Mouse (Mus musculus): ENCODE measurements around the gene Pde4dip.

Gene Pde4dip

DNA sequence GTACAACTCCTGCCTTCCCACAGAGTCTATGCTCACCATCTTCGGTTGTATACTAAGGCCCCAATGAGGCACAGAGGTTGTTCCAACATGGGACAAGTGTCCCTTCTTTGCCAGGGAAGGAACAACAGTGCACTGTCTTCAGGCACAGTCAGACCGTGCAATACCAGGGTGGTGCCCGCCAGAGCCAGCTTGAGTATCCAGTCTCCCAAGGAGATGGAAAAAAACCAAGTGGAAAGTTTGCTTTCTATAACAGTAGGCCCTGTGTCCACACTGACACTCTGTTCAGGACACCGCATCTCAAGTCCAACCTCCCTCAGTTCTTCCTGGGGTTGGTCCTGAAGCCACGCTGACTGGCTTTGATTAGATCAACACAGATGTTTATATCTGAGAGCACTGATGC lies 87.8 kb downstream of the Pde4dip start:
- no peak for DNase-seq

DNA sequence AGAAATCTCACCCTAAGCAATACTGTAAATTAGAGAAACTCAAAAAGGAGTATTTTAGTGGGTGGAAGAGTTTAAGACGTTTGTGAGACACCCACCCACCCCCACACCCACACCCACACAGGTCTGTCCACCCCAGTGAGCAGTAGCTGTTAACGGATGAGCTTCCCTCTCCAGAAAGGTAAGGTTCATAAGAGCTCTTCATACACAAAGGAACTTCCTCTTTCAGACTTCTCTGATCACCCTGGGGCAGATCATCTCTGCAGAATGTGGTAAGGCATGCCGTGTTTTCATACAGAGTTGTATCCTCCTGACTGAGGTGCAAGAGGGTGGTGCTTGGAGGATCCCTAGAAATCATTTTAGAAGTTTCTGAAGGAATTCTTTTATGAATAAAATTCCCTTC lies 88.5 kb downstream of the Pde4dip start:
- no peak for DNase-seq

DNA sequence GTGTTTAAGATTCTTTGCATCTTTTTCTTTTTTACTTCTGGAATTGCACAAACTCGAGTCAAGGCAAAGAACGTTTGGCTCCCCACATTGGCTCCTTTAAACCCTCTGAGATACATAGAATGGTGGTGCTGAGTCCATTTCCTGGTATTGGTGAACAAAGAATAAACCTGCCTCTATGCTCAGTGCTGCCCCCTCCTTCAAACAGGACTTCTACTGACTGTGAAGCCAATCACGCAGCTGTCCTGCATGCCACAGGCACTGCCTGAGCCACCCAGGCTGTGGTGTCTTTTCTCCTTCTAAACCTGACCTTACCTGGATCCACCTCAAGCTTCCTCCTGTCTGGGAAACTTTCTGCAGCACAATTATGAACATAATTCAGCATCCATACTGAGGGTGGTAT lies 89.2 kb downstream of the Pde4dip start:
- no peak for DNase-seq

DNA sequence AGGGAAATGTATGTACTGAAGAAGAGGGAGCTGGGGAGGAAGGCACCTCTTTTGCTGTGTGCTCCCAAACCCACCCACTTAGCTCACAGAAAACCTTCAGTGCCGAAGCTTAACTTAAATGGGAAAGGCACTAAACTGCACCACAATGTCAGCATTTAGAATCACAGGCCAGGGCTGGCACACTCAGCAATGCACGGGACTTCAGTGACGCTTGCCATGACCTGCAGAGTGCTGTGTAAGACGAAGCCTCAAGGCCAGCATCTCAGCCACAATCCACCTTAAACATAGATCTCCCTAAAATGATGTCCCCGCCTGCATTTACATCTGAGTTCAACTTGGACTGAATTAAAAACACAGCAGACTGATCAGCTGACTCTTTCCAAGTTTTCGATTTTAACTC lies 91.1 kb downstream of the Pde4dip start:
- DNase-seq: no peak

DNA sequence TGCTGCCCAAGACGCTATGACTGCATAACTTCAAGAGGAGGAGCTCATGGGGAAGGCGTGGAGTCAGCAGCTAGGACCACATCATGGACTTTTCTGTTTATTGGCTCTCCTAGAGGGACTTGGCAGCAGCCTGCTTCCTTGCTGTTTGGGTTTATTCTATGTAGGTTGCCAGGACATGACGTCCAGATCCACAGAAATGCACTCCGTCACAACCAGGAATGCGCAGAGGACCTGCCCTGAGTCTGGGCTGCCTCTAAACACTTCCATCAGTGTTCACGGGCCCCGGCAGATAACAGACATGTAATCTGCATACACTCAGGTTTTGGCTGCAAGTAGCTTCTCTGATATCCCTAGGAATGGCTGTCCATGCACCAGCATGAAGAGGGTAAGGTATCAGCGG lies 94.5 kb downstream of the Pde4dip start:
- no peak for DNase-seq

DNA sequence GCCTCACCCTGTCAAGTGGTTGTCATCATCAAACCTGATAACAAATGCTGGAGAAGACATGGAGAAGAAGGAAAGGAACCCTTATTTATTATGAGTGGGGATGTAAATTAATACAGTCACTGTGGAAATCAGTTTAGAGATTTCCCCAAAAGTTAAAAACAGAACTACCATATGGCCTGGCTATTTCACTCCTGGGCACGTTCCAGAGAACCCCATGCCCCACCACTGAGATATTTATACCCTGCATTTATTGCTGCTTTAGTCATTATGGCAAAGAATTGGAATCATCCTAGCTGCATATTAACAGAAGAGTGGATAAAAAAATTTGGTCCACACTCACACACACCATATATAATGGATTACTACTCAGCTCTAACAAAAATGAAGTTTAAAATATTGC lies 98.4 kb downstream of the Pde4dip start:
- no peak for DNase-seq

DNA sequence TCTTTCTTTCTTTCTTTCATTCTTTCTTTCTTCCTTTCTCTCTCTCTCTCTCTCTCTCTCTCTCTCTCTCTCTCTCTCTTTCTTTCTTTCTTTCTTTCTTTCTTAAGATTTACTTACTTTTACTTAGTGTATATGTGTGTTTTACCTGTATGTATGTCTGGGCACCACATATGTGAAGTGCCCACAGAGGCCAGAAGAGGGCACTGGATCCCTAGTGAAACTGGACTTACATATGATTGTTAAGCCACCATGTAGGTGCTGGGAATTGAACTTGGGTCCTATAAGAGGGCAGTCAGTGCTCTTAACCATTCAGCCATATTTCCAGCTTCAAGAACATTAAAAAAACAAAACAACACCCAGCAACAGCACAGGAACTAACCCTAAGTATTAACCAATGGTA lies 99.2 kb downstream of the Pde4dip start:
- DNase-seq: no peak

DNA sequence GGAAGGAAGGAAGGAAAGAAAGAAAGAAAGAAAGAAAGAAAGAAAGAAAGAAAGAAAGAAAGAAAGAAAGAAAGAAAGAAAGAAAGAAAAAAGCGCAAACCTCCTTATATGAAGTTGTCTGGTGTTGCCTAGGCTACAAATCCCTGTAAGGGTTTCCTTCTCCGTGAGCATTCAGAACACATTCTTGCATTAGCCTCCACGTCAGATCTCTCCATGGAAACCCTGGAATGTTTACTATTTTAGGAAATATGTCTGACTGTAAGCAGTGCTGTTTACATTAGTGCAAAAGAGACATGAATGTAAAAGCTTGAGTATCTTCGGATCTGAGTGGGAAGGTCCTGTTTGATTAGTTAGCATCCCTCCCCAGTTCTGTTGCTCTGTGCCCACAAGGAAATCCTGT lies 112.3 kb downstream of the Pde4dip start:
- DNase-seq: no peak

DNA sequence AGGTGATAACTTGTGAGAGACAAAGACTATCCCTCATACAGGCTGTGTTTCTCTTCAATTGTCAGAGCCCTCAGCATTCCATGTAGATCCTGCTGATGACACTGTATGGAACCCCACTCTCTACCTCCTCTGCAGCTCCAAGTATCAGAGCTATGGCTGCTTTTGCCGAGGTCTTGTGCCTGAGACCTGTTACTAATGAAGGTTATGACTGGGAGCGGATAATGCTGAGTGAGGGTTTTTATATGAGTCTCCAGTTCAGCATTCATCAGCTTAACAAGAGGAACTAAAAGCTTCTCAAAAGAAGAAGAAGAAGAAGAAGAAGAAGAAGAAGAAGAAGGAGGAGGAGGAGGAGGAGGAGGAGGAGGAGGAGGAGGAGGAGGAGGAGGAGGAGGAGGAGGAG lies 112.8 kb downstream of the Pde4dip start:
- no peak for DNase-seq

DNA sequence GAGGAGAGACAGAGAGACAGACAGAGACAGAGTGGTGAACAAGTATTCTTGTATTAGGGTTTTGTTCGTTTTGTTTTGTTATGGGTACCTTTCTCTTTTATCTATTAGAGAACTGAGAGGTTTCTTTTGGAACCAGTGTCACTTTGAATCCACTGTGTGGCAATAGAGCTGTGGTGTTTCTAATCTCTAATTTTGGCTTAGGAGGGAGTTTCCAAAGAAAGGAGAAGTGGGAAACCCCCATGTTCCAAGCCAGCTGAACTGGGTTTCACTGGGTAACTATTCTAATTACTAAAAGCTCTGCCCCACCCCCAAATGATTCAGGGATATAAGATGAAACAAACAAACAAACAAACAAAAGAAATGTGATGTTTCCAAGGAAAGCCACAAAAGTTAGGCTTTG lies 113.6 kb downstream of the Pde4dip start:
- no peak for DNase-seq

DNA sequence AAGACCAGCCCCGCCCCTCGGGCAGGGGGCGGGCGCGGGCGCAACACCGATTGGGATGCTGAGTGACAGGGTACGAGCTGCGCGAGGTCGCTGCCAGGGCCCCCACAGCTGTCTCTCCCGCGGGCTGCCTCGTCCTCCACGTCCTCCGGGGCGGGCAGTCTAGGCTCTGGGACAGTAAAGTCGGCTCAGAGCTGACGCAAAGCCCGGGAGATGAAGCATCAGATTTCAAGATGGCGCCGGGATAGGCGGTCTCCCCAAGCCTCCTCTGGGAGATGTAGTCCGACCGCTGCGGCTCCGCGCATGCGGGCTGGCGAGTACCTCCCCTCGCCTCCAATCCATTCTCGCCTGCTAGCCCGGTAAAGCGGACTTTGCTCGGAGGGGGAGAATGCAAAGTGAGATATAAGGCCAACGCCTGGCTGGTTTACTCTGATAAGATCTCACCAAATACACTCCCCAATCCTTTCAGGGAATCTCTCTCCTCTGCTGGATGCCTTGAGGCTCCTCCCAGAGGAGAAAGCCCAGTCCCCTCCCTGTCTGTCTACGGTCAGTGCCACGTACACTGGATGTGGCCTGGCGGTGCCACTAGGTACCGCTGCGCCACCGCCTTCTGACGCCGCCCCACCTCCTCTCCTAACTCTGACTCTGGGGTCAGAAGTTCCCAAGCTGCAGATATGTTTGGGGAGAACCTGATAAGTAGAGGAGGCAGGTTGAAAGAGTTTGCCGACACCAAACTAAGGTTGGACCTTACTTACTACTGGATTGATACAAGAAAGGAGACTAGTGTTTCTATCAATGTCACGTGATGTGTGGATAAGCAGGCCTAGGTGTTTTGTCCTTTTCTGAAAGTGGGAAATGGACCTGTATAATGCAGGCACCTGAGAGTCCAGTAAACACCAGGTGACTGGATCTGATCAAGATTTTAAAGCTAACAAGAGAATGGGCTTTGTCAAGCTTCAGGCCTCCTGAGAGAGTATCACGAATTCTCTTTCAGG lies 120.4 kb downstream of the Pde4dip start:
- peak; percentile 91 to 94 for DNase-seq

DNA sequence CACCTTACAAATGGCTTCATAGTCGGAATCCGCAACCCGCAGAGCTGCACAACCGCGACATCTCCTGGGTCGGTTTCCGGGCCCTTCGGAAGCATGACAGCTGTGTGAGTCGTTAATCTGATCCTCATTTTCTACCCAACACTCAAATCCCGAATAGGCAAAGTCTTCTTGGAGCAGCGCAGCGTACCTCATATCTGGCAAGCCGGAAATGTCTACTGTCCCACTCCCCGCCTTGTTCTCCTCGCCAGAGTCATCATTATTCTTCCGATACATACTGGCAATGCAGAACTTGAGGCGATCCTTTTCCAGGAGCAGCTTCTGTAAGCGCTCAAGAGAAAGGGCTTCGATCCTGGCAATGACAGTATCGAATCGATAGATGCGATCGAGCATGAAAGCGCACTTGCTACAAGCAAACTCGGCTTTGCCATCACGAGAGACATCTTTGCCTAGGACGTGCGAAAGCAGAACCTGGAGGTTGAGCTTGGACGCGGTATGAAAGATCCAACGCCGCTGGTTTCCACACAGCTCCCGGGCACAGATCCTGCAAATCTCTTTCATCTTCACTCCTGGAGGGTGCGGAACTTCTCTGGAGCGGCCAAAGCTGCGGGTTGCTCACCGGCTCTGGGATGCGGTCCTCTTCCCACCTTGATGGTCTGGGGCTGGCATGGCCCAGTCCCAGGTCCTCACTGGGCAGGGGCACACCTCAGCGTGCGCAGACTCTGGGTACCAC lies 121.3 kb downstream of the Pde4dip start:
- peak in 1 of 2 experiments; percentile 14 for DNase-seq

DNA sequence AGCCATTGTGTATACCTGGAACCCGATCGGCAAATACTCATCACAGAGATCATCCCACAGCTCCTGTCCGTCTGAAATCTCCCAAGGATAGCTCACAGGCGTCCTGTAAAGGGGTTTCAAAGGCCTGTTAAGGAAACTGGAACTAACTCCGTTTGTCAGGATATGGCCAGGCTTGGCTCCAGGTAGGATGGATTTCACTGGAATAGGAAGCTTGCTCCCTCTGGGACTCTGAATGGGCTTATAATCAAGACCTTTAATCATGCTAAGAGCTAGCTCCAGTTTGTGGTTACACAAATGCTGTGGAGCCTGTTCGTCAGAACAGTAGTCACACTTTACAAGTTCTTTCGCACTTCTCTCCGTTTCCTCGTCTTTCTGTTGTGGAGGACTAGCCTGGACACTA lies 122.0 kb downstream of the Pde4dip start:
- DNase-seq: peak in 1 of 2 experiments; percentile 27

DNA sequence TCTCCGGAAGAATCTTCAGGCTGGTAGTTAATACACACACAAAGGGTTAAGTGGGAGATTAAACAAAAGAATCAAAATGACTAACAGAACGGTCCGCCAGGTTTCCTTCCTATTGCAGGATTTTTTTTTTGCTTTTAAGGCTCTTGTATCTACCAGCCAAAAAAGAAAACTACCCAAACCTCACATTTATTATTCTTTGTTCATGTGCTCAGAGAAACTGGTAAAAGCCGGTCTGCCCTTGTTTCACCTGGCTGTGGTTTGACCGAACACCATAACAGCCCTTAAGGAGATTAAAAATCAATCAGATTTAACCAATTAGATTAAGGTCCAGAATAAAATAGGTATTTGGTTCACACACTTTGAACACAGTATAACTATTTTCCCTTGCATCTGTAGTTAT lies 124.4 kb downstream of the Pde4dip start:
- no peak for DNase-seq

DNA sequence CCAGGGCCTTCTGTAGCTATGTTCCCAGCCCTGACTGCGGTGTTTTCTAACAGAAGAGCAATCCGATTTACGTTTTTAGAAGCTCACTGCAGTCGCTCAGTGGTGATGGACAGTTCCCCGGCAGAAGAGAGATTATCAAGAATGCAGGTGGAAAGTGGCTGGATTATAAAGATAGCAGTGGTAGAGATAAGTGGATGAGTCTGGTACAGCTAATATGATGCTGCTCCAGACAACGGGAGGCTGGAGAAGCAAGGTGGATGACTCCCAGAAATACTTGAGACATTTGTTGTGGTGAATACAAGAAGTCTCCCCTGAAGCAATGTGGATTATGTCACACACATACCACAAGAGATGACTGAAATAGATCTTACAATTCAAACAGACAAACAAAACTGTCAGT lies 126.6 kb downstream of the Pde4dip start:
- DNase-seq: no peak

DNA sequence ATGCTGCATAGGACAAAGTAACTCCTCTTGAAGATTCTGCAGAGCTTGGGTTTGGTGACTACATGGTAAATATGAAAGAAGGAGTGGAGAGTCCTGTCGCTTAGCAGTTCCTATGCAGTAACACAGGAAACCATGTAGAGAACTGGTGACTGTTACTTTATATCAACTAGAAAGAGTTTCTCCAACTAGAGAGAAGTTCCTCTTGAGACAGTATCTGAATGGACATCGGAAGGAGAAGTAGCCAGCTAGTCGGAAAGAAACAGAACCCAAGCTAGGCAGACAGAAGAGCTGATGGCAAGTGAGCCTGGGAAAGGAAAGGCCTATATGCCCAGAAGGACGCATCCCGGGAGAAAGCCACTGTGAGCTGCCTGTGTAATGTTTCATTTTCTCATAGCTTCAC lies 127.3 kb downstream of the Pde4dip start:
- no peak for DNase-seq

DNA sequence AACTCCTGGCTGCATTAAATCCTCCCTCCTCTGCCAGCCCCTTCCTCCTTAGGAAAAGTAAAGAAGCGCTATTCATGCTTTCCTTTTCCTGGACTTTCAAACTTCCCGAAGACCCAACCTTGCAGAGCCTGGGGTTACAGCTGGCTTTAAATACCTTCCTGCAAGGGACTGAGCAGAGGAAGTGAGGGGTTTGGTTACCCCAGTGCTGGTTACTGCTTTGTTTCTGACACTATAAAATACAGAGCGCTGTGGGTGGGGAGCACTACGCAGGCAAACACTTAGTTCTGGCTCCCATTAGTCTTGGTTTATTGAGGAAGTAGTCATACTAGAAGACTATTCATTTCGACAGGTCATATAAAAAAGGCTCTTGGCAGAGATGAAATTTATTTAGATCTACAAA lies 128.7 kb downstream of the Pde4dip start:
- no peak for DNase-seq

DNA sequence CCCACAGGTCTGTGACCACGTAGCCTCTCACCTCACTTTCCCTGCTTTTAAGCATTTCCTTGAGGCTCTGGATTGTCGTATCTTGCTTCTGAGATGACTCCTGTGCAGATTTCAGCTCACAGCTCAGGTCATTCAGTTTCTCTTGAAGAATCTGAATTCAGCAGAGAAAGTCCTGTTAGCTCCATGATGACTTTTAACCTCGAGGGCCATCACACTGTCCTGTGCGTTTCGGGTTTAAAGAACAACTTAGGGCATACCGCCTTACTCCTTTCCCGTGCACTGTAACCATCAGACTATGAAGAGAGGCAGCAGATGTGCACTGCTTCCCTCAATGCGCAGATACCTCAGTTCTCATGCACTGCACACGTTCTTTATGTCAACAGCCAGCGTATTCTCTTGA lies 131.0 kb downstream of the Pde4dip start:
- no peak for DNase-seq

DNA sequence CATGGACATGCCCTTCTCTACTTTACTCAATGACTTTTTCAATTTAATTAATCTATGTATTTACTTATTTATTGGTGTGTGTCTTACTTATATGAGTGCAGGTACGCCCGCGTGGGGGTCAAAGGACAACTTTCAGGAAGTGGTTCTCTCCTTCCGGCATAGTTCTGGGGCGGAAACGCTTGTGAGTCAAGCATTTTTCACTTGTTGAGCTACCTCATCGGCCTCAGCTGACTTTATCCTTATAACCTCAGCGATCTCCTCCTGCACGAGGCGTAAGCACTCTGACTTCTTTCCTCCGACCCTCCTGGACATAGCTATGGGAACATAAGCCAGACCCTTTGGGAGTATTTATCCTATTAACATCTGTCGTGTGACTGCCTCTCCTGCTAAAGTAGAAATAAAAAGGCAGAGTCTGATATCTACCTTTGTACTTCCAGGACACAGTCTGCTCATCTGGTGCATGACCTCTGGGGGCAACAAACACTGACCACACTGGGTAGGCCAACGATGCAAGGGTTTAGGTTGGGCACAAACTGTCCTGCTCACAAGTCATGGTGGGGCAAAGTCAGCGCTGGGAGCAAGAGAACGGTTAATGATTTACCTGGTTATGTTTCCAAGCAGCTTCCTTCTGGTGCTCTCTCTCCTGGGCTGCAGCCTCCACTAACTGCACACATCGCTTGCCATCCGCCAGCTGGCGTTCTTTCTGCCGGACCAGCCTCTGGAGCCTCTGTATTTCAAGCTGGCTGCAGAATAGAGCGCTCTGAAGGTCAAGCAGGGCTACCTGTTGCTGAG lies 132.0 kb downstream of the Pde4dip start:
- DNase-seq: no peak

DNA sequence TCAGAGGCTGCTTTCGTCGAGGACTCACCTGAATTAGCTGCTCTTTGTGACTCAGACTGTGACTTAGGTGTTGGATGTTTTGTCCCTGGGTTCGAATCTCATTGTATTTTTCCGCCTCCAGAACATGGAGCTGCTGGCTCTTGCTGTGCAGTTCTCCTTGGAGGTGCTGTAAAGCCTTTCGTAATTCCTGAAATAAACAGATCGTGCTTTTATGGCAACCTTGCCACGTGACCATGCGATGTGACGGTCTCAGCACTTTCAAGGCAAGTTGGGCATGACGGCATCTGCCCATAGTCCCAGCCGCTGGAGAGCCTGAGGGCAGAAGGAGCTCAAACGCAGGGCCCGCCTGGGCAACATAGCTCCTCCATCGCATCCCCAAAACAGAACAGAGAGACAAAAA lies 133.1 kb downstream of the Pde4dip start:
- DNase-seq: no peak

DNA sequence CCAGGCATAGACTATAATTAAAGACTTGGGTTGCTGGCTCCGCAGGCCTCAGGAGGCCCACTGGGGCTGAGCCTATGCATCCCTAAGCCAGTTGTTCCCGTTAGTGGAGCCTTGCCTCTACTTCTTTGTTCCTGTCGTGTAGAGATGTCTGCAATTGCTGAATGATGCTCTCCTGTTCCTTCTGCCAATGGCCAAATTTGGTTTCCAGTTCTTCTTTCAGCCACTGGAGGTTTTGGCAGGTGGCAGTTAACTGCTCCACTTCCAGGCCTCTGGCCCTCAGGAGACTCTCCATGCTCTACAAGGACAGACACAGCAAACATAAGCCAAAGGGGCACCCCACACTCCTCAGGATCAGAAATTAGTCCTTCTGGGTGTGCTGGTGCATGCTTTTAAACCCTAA lies 135.6 kb downstream of the Pde4dip start:
- DNase-seq: no peak

DNA sequence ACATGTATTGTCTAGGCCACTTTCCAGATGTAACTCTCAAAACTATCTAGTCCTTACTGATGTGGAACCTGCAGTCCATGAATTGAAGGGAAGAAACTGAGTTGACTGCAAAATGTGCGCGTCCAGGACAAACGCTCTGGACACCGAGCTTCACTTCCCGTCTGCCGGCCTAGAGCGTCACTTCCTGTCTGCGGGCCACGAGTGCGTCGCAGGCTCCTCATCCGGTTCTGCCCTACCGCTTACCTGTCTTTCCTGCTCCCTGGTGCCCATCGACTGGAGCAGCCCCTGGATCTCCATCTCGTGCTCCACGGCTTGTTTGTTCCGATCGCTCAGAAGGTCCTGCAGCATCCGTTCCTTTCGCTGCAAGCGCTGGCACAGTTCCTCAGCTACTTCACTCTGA lies 136.9 kb downstream of the Pde4dip start:
- no peak for DNase-seq

DNA sequence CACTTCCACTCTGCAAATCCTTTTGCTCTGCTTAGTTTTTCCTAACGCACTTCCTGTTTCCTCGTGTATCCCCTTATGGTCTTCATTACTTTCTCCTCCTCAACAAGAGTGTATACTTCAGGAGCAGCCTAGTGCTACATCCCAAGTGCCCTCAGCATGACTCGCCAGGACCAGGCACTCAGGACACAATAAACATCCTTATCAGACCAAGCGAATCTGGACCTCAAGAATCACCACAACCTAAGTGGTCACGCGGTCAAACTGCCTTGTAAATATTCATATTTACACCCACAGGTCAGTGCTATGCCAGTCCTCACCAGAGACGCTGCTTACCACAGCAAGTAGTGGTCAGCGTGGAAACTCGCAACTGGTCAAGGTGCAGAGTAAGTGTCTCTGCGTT lies 139.7 kb downstream of the Pde4dip start:
- no peak for DNase-seq
